8 mouse cellular contexts compared by ENCODE assay signal in the genomic region with DNA sequence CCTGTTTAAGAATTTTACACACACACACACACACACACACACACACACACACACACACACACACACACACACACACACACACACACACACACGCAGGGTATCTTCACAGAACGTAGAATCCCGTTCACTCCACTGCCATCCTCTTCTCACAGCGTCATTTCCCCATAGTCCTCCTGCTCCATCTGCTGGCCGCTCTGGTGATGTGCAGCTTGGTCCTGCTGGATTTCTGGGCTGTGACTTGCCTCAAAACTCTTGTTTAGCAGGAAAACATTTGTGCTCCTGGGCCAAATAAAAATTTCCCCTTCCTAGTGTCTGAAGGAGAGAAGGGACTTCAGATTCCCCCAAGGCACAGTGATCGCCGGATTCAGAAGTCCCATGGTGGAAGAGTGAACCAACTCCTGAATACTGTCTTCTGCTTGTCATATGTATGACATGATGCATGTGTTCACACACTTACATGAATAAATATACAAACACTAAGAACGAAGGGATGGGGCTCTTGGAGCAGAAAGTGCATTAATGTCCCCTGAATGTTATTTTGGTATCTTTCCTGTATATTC. TPM values are rescaled to one million over a fixed set of nuclear protein-coding genes. Genes with fewer than 3 reads are reported as not detected.
A peak's percentile ranks its signal among the peaks of the same experiment; 100 is the strongest.
DNase-seq lines count a peak whose midpoint lies in the region; ATAC-seq and TF ChIP-seq lines count a peak whose summit lies in the region.

No protein-coding gene starts in this region.

- H3K4me1 ChIP-seq in heart, embryonic 14.5 days (ENCODE audit: control insufficient read depth in 2 of 2, insufficient read depth in 2 of 2, low read length in 2 of 2): no peaks in the 10 kb centered on the region; a peak in 1 of 4 replicates
- peaks cover 3 to 7% of the 10 kb centered on the region in 2 experiments; a peak in 2 of 4 replicates for H3K4me1 ChIP-seq in liver, embryonic 14.5 days (replicated peaks; ENCODE audit: control insufficient read depth in 2 of 2, insufficient read depth in 2 of 2, low read length in 1 of 2)
- peaks cover 7% of the 10 kb centered on the region; the same call in 1 of the 2 replicates for H3K4me1 ChIP-seq in stomach, embryonic 15.5 days

- H3K27ac ChIP-seq in heart, embryonic 14.5 days (replicated peaks in 1 of 2; ENCODE audit: control insufficient read depth in 1 of 2, insufficient read depth in 1 of 2, low read depth in 2 of 2, low read length in 2 of 2): no peak overlapping the region
- H3K27ac ChIP-seq in liver, embryonic 14.5 days: no peak overlapping the region
- no peak overlapping the region for H3K27ac ChIP-seq in stomach, embryonic 15.5 days

- TF ChIP-seq EP300 in liver, embryonic 14.5 days (IDR thresholded peaks at IDR 0.05; ENCODE audit: low read depth): no peak

- no peaks in the 10 kb centered on the region for H3K36me3 ChIP-seq in heart, embryonic 14.5 days (ENCODE audit: control insufficient read depth, insufficient read depth, low read length)
- H3K36me3 ChIP-seq in liver, embryonic 14.5 days (replicated peaks; ENCODE audit: control insufficient read depth, insufficient read depth, low read depth): no peaks in the 10 kb centered on the region
- no peaks in the 10 kb centered on the region for H3K36me3 ChIP-seq in stomach, embryonic 15.5 days

- H3K9me3 ChIP-seq in heart, embryonic 14.5 days (ENCODE audit: control insufficient read depth, low read length): no peaks in the 10 kb centered on the region
- H3K9me3 ChIP-seq in liver, embryonic 14.5 days (ENCODE audit: control insufficient read depth, low read length): no peaks in the 10 kb centered on the region
- no peaks in the 10 kb centered on the region for H3K9me3 ChIP-seq in stomach, embryonic 15.5 days

- peaks cover 17% of the 10 kb centered on the region for H3K27me3 ChIP-seq in heart, embryonic 14.5 days (ENCODE audit: control insufficient read depth, insufficient read depth, low read length)
- no peaks in the 10 kb centered on the region for H3K27me3 ChIP-seq in liver, embryonic 14.5 days (ENCODE audit: control insufficient read depth, insufficient read depth, low read length)
- 0 out of 2 replicates have a peak, but pooled peaks cover 5% of the 10 kb centered on the region for H3K27me3 ChIP-seq in stomach, embryonic 15.5 days (replicated peaks)

- H3K4me3 ChIP-seq in heart, embryonic 14.5 days (ENCODE audit: control insufficient read depth in 1 of 2, insufficient read depth in 1 of 2, low read depth in 1 of 2, low read length in 2 of 2): peak overlapping the region; percentile 55 to 57
- H3K4me3 ChIP-seq in liver, embryonic 14.5 days (ENCODE audit: insufficient read depth in 1 of 2, low read depth in 2 of 2, low read length in 2 of 2): peak overlapping the region; percentile 70 to 87; a peak in 3 of 4 replicates
- peak overlapping the region; percentile 53 for H3K4me3 ChIP-seq in stomach, embryonic 15.5 days (replicated peaks)

- peak overlapping the region; percentile 93 for H3K4me2 ChIP-seq in heart, embryonic 14.5 days (ENCODE audit: low read length)
- H3K4me2 ChIP-seq in liver, embryonic 14.5 days (ENCODE audit: low read depth): peak overlapping the region; percentile 81
- peak overlapping the region; percentile 84 for H3K4me2 ChIP-seq in stomach, embryonic 15.5 days

- peak; percentile 81 to 86 for DNase-seq in CD8-positive naive resting alpha-beta T cell, adult 2 months (ENCODE audit: low read depth in 2 of 2, low spot score in 2 of 2)
- peak; percentile 37 for DNase-seq in c-Kit-negative CD71-positive TER-119-positive erythroid progenitor cells, embryonic 14.5 days (ENCODE audit: low read depth, low spot score)
- DNase-seq in fibroblast of lung, adult 2 months (ENCODE audit: low read depth): peak; percentile 67
- DNase-seq in kidney, postnatal 10 days: peak; percentile 85
- DNase-seq in liver, embryonic 14.5 days (ENCODE audit: low read depth in 3 of 3, low spot score in 3 of 3): peak; percentile 45 to 70 (median 51)
- DNase-seq in neural tube, embryonic 10.5 days (ENCODE audit: extremely low spot score, low spot score): peak; percentile 83

- WGBS in heart, embryonic 14.5 days: under 1% methylated on average over 8 of the region's 8 CpGs
- WGBS in liver, embryonic 14.5 days (ENCODE audit: insufficient replicate concordance): 0% methylated on average over 8 of the region's 8 CpGs
- 0% methylated on average over 8 of the region's 8 CpGs for WGBS in stomach, embryonic 15.5 days

- TF ChIP-seq CTCF in liver, embryonic 14.5 days (IDR thresholded peaks at IDR 0.05; ENCODE audit: low read depth): peak; percentile 97

- peak overlapping the region; percentile 72 for H3K9ac ChIP-seq in heart, embryonic 14.5 days (ENCODE audit: low read length)
- H3K9ac ChIP-seq in liver, embryonic 14.5 days (replicated peaks): peak overlapping the region; percentile 75
- H3K9ac ChIP-seq in stomach, embryonic 15.5 days: no peak overlapping the region

- ATAC-seq in heart, embryonic 14.5 days (ENCODE audit: insufficient number of reproducible peaks, insufficient read depth, low FRiP score, low read depth): peak; percentile 13; the same call in 1 of the 2 replicates
- peak; percentile 61 for ATAC-seq in liver, embryonic 14.5 days (ENCODE audit: insufficient read depth)
- ATAC-seq in stomach, embryonic 15.5 days (ENCODE audit: insufficient read depth, low FRiP score, low read depth): no peak

RNA-seq across cellular contexts. Expression of a gene that starts 12.6 kb away (rescaled TPM):
- polyA plus RNA-seq in heart, embryonic 14.5 days (2014; fragmentation: Nextera tagmentation; extraction: Ambion mirVana): not detected in 2 replicates
- polyA plus RNA-seq in liver, embryonic 14.5 days (2012; rRNA removed): not detected in 2 replicates
- polyA plus RNA-seq in liver, embryonic 14.5 days (2014; fragmentation: Nextera tagmentation; extraction: Ambion mirVana): not detected in 2 replicates
- not detected in 2 replicates for polyA plus RNA-seq in stomach, embryonic 15.5 days (2015; fragmentation: Nextera tagmentation; extraction: Ambion mirVana)

RNA-seq across cellular contexts. Expression of a gene that starts 17.6 kb away (rescaled TPM):
- not detected in 2 replicates for polyA plus RNA-seq in heart, embryonic 14.5 days (2014; fragmentation: Nextera tagmentation; extraction: Ambion mirVana)
- polyA plus RNA-seq in liver, embryonic 14.5 days (2012; rRNA removed): not detected in 2 replicates
- not detected in 2 replicates for polyA plus RNA-seq in liver, embryonic 14.5 days (2014; fragmentation: Nextera tagmentation; extraction: Ambion mirVana)
- polyA plus RNA-seq in stomach, embryonic 15.5 days (2015; fragmentation: Nextera tagmentation; extraction: Ambion mirVana): not detected in 2 replicates

RNA-seq across cellular contexts. Expression of a gene that starts 25.8 kb away (rescaled TPM):
- polyA plus RNA-seq in heart, embryonic 14.5 days (2014; fragmentation: Nextera tagmentation; extraction: Ambion mirVana): not detected in 2 replicates
- not detected in 2 replicates for polyA plus RNA-seq in liver, embryonic 14.5 days (2012; rRNA removed)
- not detected in 2 replicates for polyA plus RNA-seq in liver, embryonic 14.5 days (2014; fragmentation: Nextera tagmentation; extraction: Ambion mirVana)
- polyA plus RNA-seq in stomach, embryonic 15.5 days (2015; fragmentation: Nextera tagmentation; extraction: Ambion mirVana): not detected in 2 replicates

RNA-seq across cellular contexts. Expression of a gene that starts 32.1 kb away (rescaled TPM):
- not detected in 2 replicates for polyA plus RNA-seq in heart, embryonic 14.5 days (2014; fragmentation: Nextera tagmentation; extraction: Ambion mirVana)
- polyA plus RNA-seq in liver, embryonic 14.5 days (2012; rRNA removed): not detected in 2 replicates
- polyA plus RNA-seq in liver, embryonic 14.5 days (2014; fragmentation: Nextera tagmentation; extraction: Ambion mirVana): not detected in 2 replicates
- polyA plus RNA-seq in stomach, embryonic 15.5 days (2015; fragmentation: Nextera tagmentation; extraction: Ambion mirVana): not detected in 2 replicates

RNA-seq across cellular contexts. Expression of a gene that starts 40.2 kb away (rescaled TPM):
- not detected in 2 replicates for polyA plus RNA-seq in heart, embryonic 14.5 days (2014; fragmentation: Nextera tagmentation; extraction: Ambion mirVana)
- polyA plus RNA-seq in liver, embryonic 14.5 days (2012; rRNA removed): not detected in 2 replicates
- not detected in 2 replicates for polyA plus RNA-seq in liver, embryonic 14.5 days (2014; fragmentation: Nextera tagmentation; extraction: Ambion mirVana)
- not detected in 2 replicates for polyA plus RNA-seq in stomach, embryonic 15.5 days (2015; fragmentation: Nextera tagmentation; extraction: Ambion mirVana)
